Mouse (Mus musculus) left cerebral cortex, adult 2 months (tissue): ENCODE results near the gene Ube2l6. TPM values are rescaled to one million over a fixed set of nuclear protein-coding genes. Genes with fewer than 3 reads are reported as not detected.

Experiments
- DNase-seq, 2 experiments: peaks; one replicate each; pipeline ENCODE4 v3.0.0; 2021 to 2022; ENCODE audit warnings: low spot score in 2 of 2, mixed read lengths in 1 of 2; ENCODE audit errors: extremely low spot score in 1 of 2
- H3K27ac ChIP-seq: fragments of 200-600 bp; 2 replicates; pipeline ENCODE4 v1.8.1; 2022
- H3K4me3 ChIP-seq: fragments of 200-600 bp; 2 replicates; pipeline ENCODE4 v1.8.1; 2022
- CTCF ChIP-seq: fragments of 200-600 bp; IDR thresholded peaks from 2 replicates; pipeline ENCODE4 v1.8.1; 2022; ENCODE audit warnings: antibody characterized with exemption, mild to moderate bottlenecking, moderate library complexity
- intact Hi-C: fragments of 180-260 bp; cut with DNase I; formaldehyde crosslinking; loops from one replicate; pipeline ENCODE4 v1.15.1; 2025
- total RNA-seq, 2 experiments: library from RNA; stranded (reverse); gene quantifications; 2 replicates each; pipeline ENCODE4 v1.2.3; 2021

Ube2l6 gene
- total RNA-seq, 2 experiments from 2014 or later = 6.4 to 6.7 TPM

- TF ChIP-seq CTCF = no peak
- Histone ChIP-seq H3K4me3 (no peak within 1 kb of the TSS), H3K27ac (no peak within 1 kb of the TSS)
- no peak for DNase-seq
- intact Hi-C loops = no loop called here
These were observed 23.9 kb downstream of the Ube2l6 start, which contains the start of gene Smtnl1 for GRCm38 (mm10) chr2:84822552-84822951. Smtnl1 (minus strand) TSS chr2:84822652.

GRCm38 (mm10) chr2:84823237-84823636 lies 24.6 kb downstream of the Ube2l6 start:
- no peak overlapping the region for H3K4me3 ChIP-seq
- DNase-seq = no peak
- intact Hi-C loops = no loop called here

GRCm38 (mm10) chr2:84826488-84827282 lies 28.1 kb downstream of the Ube2l6 start, which contains the start of gene Timm10:
Timm10 (plus strand) TSS chr2:84826997.
- intact Hi-C loops = no loop called here
- DNase-seq = peak; percentile 82 to 87
- no peak for TF ChIP-seq CTCF
- H3K27ac ChIP-seq = peak within 1 kb of the TSS; percentile 66
- H3K4me3 ChIP-seq = peak within 1 kb of the TSS; percentile 62

More at GRCm38 (mm10) chr2:84823237-84823636, 24.6 kb downstream of the Ube2l6 start:
- no peak overlapping the region for H3K27ac ChIP-seq
- TF ChIP-seq CTCF = no peak

- Histone ChIP-seq H3K4me3 (peak overlapping the region; percentile 62), H3K27ac (peak overlapping the region; percentile 66)
- no peak for TF ChIP-seq CTCF
- no peak for DNase-seq
- intact Hi-C loops = no loop called here
These were observed 28.8 kb downstream of the Ube2l6 start for GRCm38 (mm10) chr2:84827283-84827920.

- peak; percentile 82 to 86 for DNase-seq
- intact Hi-C loops = loop anchor here (1.0 to 10.0 kb wide), 6 partner anchors 23 to 373 kb away; partner anchors contain the start of genes P2rx3 and Ssrp1
- TF ChIP-seq CTCF = peak; percentile 94
- Histone ChIP-seq H3K4me3 (no peak overlapping the region), H3K27ac (peak overlapping the region; percentile 68)
These were observed 33.2 kb downstream of the Ube2l6 start for GRCm38 (mm10) chr2:84831666-84832391.

GRCm38 (mm10) chr2:84837107-84837506 lies 38.5 kb downstream of the Ube2l6 start:
- Histone ChIP-seq H3K4me3 (no peak overlapping the region), H3K27ac (no peak overlapping the region)
- intact Hi-C loops = loop anchor here (10.0 kb wide), 1 partner anchor 368 kb away; no protein-coding TSS in a partner anchor
- DNase-seq = no peak
- no peak for TF ChIP-seq CTCF

- H3K27ac ChIP-seq = no peak overlapping the region
- no peak for DNase-seq
- intact Hi-C loops = loop anchor here (10.0 kb wide), 1 partner anchor 367 kb away; no protein-coding TSS in a partner anchor
- H3K4me3 ChIP-seq = no peak overlapping the region
- TF ChIP-seq CTCF = no peak
These were observed 39.4 kb downstream of the Ube2l6 start for GRCm38 (mm10) chr2:84837817-84838592.

- intact Hi-C loops = loop anchor here (10.0 kb wide), 1 partner anchor 366 kb away; no protein-coding TSS in a partner anchor
- DNase-seq = no peak
- no peak for TF ChIP-seq CTCF
- H3K27ac ChIP-seq = no peak within 1 kb of the TSS
- H3K4me3 ChIP-seq = peak within 1 kb of the TSS; percentile 48
These were observed 39.9 kb downstream of the Ube2l6 start, which contains the start of gene Slc43a1 for GRCm38 (mm10) chr2:84838593-84838949. Slc43a1 (plus strand) TSS chr2:84838850.

- TF ChIP-seq CTCF = no peak
- no peak overlapping the region for H3K27ac ChIP-seq
- intact Hi-C loops = loop anchor here (10.0 kb wide), 1 partner anchor 366 kb away; no protein-coding TSS in a partner anchor
- peak overlapping the region; percentile 48 for H3K4me3 ChIP-seq
- DNase-seq = no peak
These were observed 40.7 kb downstream of the Ube2l6 start for GRCm38 (mm10) chr2:84838993-84839980.
